Mouse (Mus musculus) bone marrow macrophage, adult 2 months (primary cell): ENCODE measurements at regions not wholly inside any gene's neighbourhood (a gene's known extent, or its start where the extent isn't known, plus 50 kb on each side); places are given as distances from the start of the nearest gene placed in this dataset.

Experiments used
- H3K27ac ChIP-seq: 2 replicates; pipeline ENCODE4 v1.5.1; 2012; ENCODE audit warnings: low read depth, low read length; ENCODE audit not compliant: insufficient read depth
- H3K4me1 ChIP-seq: 2 replicates; pipeline ENCODE4 v1.6.1; 2012; ENCODE audit warnings: low read length; ENCODE audit not compliant: control insufficient read depth, insufficient read depth
- H3K4me3 ChIP-seq: 2 replicates; pipeline ENCODE4 v1.5.1; 2012; ENCODE audit warnings: mild to moderate bottlenecking, low read length, moderate library complexity; ENCODE audit not compliant: insufficient read depth
- CTCF ChIP-seq: IDR thresholded peaks from 2 replicates; pipeline ENCODE4 v1.5.1; 2012; ENCODE audit warnings: low read depth, mild to moderate bottlenecking, low read length, moderate library complexity
- POLR2A ChIP-seq: IDR thresholded peaks from 2 replicates; pipeline ENCODE4 v1.6.1; 2012; ENCODE audit warnings: mild to moderate bottlenecking, low read depth, low read length, borderline replicate concordance

DNA sequence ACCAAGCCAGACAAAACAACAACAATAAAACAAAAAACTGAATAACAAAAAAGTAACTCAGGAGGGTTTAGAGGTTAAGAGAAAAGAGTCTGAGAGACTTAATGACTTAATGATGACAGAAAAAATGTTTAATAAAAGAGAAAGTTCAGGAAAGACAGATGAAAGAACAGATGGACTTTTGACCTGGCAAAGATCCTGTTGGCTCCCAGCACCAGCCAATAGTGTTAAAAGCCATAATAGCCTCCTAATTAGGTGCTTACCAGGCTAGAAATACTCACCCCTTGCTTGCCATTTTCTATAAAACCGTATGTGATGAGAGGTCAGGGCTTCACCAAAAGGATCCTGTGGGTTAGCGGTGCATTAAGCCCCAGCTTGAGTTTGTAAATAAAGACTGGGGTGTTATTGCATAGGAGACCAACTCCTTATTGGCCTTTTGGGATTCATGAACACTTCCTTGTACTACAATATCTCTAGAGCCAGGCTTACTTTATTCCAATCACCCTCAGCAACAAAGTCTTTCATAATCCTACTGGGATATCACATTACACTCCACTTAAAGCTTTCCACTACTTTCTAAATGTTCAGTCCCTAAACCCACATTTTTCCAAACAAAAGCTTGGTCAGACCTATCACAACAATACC is 282.1 kb upstream of the Rasa1 start:
- Histone ChIP-seq H3K4me3 (no peak overlapping the region), H3K27ac (no peak overlapping the region), H3K4me1 (peaks cover 3% of the 10 kb centered on the region)
- TF ChIP-seq POLR2A, result no peak
- no peak for TF ChIP-seq CTCF

DNA sequence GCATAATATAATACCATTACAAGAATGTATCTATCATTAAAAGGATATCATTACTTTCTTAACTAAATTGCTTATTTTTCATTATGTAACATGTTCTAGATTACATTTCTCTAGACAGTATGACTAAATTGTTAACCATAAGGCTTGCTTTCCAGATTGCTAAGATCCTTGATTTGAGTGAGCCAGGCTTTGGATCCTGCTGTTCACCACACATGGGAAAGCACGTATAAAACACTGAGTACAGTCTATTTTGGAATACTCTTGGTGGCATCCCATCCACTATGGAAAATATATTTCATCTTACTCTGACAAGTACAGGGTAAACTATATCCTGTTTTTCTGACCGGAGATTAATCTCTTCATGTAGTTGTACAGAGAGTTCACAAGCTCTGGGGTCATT is 268.9 kb upstream of the Rasa1 start:
- Histone ChIP-seq H3K4me1 (peaks cover 5% of the 10 kb centered on the region), H3K4me3 (no peak overlapping the region), H3K27ac (no peak overlapping the region)
- no peak for TF ChIP-seq POLR2A
- TF ChIP-seq CTCF, result no peak

DNA sequence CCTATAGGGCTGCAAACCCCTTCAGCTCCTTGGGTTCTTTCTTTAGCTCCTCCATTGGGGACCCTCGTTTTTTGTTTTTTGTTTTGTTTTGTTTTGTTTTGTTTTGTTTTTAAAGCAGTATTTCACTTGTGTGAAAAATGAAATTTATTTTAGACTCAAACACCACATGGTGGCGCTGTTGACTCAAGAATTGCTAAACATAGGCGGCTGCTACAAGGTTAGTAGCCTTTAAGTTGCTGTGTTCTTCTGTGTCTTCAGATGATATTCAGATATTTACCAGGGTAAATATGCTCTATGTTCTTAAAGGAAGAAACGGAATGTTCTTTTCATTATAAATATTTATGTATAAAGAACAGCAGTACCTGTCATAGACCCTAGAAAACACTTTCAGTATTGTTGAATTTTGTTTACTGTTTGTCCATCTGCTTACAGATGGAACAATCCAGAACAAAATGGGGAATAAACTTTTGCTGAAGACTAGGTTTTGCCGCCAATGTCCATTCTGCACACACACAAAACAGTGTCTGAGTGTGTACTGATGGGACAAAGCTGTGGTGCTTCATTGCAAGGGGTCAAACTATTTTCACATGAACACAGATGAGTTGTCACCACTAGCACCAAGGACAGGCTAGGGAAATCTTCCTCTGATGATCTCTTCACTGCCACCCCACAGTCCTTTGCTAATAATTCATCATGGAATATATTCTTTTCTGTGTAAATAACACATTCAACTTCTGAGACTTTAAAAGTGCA is 267.3 kb upstream of the Rasa1 start:
- no peak overlapping the region for H3K27ac ChIP-seq
- no peak overlapping the region for H3K4me3 ChIP-seq
- H3K4me1 ChIP-seq, result peaks cover 4% of the 10 kb centered on the region; the same call in 1 of the 2 replicates
- TF ChIP-seq POLR2A (no peak), CTCF (no peak)

DNA sequence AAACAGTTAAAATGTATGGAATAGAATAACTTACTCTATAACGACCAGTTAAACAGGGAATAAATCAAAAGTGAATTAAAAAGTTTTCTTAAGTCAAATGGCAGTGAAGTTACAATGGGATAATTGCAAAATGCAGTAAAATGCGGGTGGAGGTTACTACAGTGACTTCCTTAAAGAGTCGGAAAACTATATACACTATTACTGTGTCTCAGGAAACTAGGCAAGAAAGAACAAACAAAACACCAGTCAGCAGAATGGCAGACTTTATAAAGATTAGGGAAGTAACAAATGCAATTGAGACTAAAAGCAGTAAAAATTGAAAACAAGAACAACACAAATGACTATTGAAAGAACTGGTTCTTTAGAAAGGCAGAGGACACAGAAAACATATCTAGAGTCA is 264.1 kb upstream of the Rasa1 start:
- Histone ChIP-seq H3K4me3 (no peak overlapping the region), H3K27ac (peak overlapping the region; percentile 87), H3K4me1 (peaks cover 4% of the 10 kb centered on the region; the same call in 1 of the 2 replicates)
- TF ChIP-seq CTCF, result no peak
- no peak for TF ChIP-seq POLR2A

DNA sequence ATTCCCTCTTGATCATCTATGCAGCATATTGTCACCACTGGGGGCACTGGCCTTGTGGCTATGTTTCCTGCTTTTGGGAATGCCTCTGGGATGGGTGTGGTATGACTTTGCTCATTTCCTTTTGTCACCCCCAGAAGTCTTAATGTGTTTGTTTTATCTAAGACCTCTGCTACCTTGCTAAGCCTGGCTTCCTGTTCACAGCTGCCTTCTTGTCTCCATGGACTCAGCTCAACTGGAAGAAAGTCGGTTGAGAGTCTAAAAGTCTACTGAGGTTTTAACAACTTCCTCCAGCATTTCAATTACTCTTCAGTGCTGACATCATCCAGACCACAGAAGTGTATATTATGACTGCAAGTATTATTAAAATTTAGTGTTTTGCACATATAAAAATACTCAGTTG is 220.7 kb upstream of the Rasa1 start:
- Histone ChIP-seq H3K27ac (0 out of 2 replicates have a peak overlapping the region, but pooled peaks have one; percentile 1), H3K4me3 (no peak overlapping the region), H3K4me1 (peaks cover 32% of the 10 kb centered on the region)
- no peak for TF ChIP-seq CTCF
- no peak for TF ChIP-seq POLR2A

DNA sequence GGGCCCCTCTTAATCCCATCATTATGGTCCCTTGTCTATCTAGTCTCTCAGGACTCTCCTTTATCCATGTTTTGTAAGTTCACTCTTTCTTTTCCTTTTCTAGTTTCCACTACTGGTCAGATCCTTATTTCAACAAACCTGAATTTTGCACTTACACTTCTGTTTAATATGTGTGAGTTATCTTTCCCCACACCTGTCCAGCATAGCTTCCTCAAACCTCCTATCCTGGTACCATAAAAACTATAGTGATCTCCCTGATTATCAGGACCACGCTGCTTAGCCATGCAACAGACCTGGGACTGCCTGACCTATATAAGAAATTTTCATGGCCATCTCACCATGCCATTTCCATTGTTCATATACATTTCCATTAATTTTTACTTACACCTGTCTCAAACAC is 219.6 kb upstream of the Rasa1 start:
- TF ChIP-seq CTCF (no peak), POLR2A (no peak)
- Histone ChIP-seq H3K4me1 (peaks cover 32% of the 10 kb centered on the region), H3K27ac (peak overlapping the region; percentile 80), H3K4me3 (no peak overlapping the region)

DNA sequence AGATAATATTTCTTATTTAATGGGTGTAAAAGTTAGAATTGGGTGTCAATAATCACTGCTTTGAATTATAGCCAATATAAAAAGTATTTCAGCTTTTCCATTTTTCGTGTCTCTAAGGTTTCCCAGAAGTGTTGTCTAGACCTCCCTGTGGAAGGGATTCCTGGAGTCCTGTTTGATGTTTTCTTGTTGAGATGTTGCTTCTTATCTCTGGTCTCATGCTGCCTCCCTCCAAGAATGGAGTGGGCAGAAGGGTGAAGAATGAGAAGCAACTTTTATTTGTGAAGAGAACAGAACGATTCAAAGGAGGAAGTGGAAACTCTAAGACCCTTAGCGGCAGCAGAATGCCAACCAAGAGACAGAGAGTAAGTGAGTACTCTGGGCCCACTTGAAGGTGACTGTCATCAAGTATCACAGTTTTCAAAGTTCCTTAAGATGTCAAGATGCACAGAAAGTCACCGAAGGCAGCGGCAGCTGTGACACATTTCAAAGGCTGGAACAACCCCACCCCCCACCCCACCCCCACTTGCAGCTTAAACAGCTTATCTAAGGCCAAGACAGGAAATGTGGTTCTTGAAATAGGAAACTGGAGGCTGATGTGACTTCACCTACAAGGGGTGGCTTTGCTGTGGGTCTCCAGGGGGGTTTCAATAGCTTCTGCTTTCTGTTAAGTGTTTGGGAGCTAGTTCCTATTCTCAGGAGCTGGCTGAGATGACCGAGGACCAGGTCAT is 218.6 kb upstream of the Rasa1 start:
- H3K27ac ChIP-seq, result peak overlapping the region; percentile 80
- no peak overlapping the region for H3K4me3 ChIP-seq
- TF ChIP-seq CTCF (no peak), POLR2A (no peak)
- peaks cover 32% of the 10 kb centered on the region for H3K4me1 ChIP-seq

DNA sequence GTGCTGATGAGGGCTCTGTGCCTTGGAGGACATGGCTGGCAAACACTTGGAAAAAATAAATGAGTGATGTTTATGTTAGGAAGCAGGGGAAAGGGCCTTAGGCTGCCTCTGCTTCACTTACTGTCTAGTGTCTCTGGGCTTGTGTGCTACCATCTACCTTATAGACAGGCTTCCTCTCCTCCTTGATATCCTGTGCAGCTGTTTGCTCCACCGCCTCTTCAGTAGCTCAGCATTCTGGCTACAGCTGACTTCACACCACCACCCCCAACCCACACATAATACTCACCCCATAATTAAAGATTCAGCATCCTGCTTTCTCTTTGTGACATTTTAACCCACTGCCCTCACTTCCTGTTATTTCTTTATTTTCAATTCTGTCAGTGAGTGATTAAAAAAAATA is 217.9 kb upstream of the Rasa1 start:
- Histone ChIP-seq H3K27ac (peak overlapping the region; percentile 80), H3K4me3 (no peak overlapping the region), H3K4me1 (peaks cover 32% of the 10 kb centered on the region)
- no peak for TF ChIP-seq POLR2A

DNA sequence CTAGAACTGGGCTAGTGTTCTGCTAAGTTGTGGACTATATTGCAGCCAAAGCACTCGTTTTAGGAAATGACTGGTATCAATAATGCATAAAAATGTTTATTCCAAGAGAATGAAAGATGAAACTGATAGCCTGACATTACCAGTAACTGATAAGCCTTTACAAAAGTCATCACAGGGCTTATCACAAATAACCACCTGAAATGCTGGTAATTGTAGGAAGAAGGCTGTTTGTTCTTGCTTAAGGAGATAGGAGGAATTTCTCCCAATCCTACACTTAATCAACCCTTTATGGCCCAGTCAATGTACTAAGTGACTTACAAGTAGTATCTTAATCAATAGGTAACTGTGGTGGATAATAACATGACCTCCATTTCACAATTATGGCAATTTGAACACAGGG is 217.1 kb upstream of the Rasa1 start:
- peaks cover 32% of the 10 kb centered on the region for H3K4me1 ChIP-seq
- H3K4me3 ChIP-seq, result no peak overlapping the region
- peak overlapping the region; percentile 80; the same call in 1 of the 2 replicates for H3K27ac ChIP-seq
- TF ChIP-seq CTCF (no peak), POLR2A (no peak)

DNA sequence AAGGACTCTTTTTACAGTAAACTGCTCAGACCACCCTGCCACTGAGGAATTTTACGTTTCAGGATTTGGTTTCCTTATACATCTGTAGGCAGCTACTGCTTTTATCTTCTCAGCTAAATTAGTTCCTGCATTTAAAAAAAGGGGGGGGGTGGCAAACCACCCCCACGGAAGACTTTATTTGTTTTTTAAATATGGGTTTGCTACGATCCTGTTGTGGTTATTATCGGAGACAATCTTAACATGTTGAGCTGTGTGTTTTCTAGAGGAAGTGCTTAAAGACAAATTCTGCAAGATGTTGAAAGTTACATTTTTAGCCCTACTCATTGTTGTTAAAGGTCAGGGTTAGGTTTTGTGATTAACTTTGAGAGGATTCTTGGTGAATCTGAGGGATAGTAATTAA is 216.1 kb upstream of the Rasa1 start:
- Histone ChIP-seq H3K4me1 (peaks cover 32% of the 10 kb centered on the region), H3K27ac (peak overlapping the region; percentile 49)
- TF ChIP-seq CTCF (no peak), POLR2A (no peak)

More for the DNA sequence above, 216.1 kb upstream of the Rasa1 start:
- no peak overlapping the region for H3K4me3 ChIP-seq
